In the genomic region with DNA sequence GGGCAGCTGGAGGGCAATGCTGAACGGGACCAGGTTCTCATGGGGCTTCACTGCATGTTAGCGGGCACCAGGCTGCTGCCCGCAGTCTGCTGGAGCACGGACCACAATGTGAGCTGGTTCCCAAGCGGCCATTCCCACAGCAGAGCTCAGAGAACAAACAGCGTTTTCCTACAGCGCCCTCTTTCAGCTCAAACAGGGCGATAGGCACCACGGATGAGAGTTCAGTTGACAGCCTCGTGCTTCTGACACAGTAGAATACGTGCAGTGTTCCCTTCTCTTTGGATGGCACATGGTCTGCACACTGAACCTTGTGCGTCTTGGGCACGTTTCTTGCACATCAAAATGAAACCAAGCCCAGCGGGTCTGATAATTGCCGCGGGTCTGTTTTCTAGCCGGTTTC, we compare ENCODE assay signal across 8 mouse cellular contexts.
A peak's percentile ranks its signal among the peaks of the same experiment; 100 is the strongest.
DNase-seq lines count a peak whose midpoint lies in the region; ATAC-seq and TF ChIP-seq lines count a peak whose summit lies in the region.

No protein-coding gene starts in this region.

- H3K4me1 ChIP-seq in cerebellum, adult 2 months (ENCODE audit: control insufficient read depth, insufficient read depth, low read length), result no peaks in the 10 kb centered on the region
- H3K4me1 ChIP-seq in midbrain, embryonic 11.5 days (ENCODE audit: control insufficient read depth, insufficient read depth, low read length), result peaks cover 4% of the 10 kb centered on the region; the same call in 1 of the 2 replicates

- H3K27ac ChIP-seq in left cerebral cortex, adult 2 months, result peak overlapping the region; percentile 2; the same call in 1 of the 2 replicates
- H3K27ac ChIP-seq in cerebellum, adult 2 months (ENCODE audit: insufficient read depth, low read length), result no peak overlapping the region
- no peak overlapping the region for H3K27ac ChIP-seq in midbrain, embryonic 11.5 days (ENCODE audit: low read depth, low read length)

- peak; percentile 56; the same call in 1 of the 2 replicates for ATAC-seq in midbrain, embryonic 11.5 days (ENCODE audit: low FRiP score)

- DNase-seq in left cerebral cortex, adult 2 months (ENCODE audit: extremely low spot score in 1 of 2, low spot score in 2 of 2), result peak in 1 of 2 experiments; percentile 37
- no peak for DNase-seq in left cerebral cortex, adult 11 months (ENCODE audit: low spot score)
- peak; percentile 31 to 36 for DNase-seq in cerebellum, adult 2 months
- DNase-seq in frontal cortex, postnatal 10 days (ENCODE audit: low spot score in 2 of 2), result peak; percentile 22 to 29
- DNase-seq in left cerebral cortex, postnatal 10 days (ENCODE audit: extremely low spot score in 1 of 2, low spot score in 2 of 2), result peak; percentile 34 to 45
- peak; percentile 85 for DNase-seq in midbrain, embryonic 11.5 days (ENCODE audit: low spot score, missing footprints)
- DNase-seq in urinary bladder, adult 18-20 months (ENCODE audit: low spot score in 2 of 2), result no peak
- DNase-seq in testis, postnatal 10 days (ENCODE audit: low spot score), result no peak

- no peak for TF ChIP-seq POLR2A in cerebellum, adult 2 months (IDR thresholded peaks at IDR 0.05; ENCODE audit: borderline replicate concordance, insufficient read depth, low read length)

- peak overlapping the region; percentile 21 for H3K4me3 ChIP-seq in left cerebral cortex, adult 2 months
- H3K4me3 ChIP-seq in cerebellum, adult 2 months (replicated peaks; ENCODE audit: insufficient read depth, low read depth, low read length), result peak overlapping the region; percentile 3
- H3K4me3 ChIP-seq in midbrain, embryonic 11.5 days (ENCODE audit: low read depth, low read length), result 0 out of 2 replicates have a peak overlapping the region, but pooled peaks have one; percentile 5

- peak; percentile 21 for TF ChIP-seq CTCF in left cerebral cortex, adult 2 months (IDR thresholded peaks at IDR 0.05)
- no peak; the same call in 1 of the 2 replicates for TF ChIP-seq CTCF in cerebellum, adult 2 months (IDR thresholded peaks at IDR 0.05; ENCODE audit: borderline replicate concordance, insufficient read depth, low read depth, low read length)

- peak overlapping the region; percentile 22; the same call in 1 of the 2 replicates for H3K4me2 ChIP-seq in midbrain, embryonic 11.5 days

- no peaks in the 10 kb centered on the region for H3K36me3 ChIP-seq in midbrain, embryonic 11.5 days (ENCODE audit: control insufficient read depth, insufficient read depth, low read length)

- WGBS in cerebellum, adult 2 months, result 14% methylated on average over 17 of the region's 17 CpGs
- WGBS in midbrain, embryonic 11.5 days, result 55% methylated on average over 17 of the region's 17 CpGs

- no peaks in the 10 kb centered on the region for H3K27me3 ChIP-seq in cerebellum, adult 2 months (ENCODE audit: control insufficient read depth, insufficient read depth, low read length)
- no peaks in the 10 kb centered on the region for H3K27me3 ChIP-seq in midbrain, embryonic 11.5 days (ENCODE audit: control insufficient read depth, insufficient read depth, low read length)

- no peaks in the 10 kb centered on the region for H3K9me3 ChIP-seq in midbrain, embryonic 11.5 days (ENCODE audit: control insufficient read depth, low read length)

- intact Hi-C loops in left cerebral cortex, adult 2 months (cut with DNase I), result no loop called here
- intact Hi-C loops in left cerebral cortex, postnatal 10 days (cut with DNase I), result no loop called here

- H3K9ac ChIP-seq in midbrain, embryonic 11.5 days (ENCODE audit: low read length), result peak overlapping the region; percentile 25; the same call in 1 of the 2 replicates

Comparison
In these comparisons a context has a peak if more than half of its experiments do, and no peak if none do; other contexts are left out.
1. DNase-seq: peak in cerebellum, adult 2 months (2 of 2), frontal cortex, postnatal 10 days (2 of 2), left cerebral cortex, postnatal 10 days (2 of 2) and midbrain, embryonic 11.5 days (single experiment); none in left cerebral cortex, adult 11 months (single experiment), urinary bladder, adult 18-20 months (0 of 2) and testis, postnatal 10 days (single experiment).
2. Peak in every context shown above with its lines, with median percentiles within 50 percentile points of each other: H3K4me3 ChIP-seq.